Mouse (Mus musculus) stomach, embryonic 15.5 days (tissue): Measurements from ENCODE around the gene Megf6. TPM values are rescaled to one million over a fixed set of nuclear protein-coding genes. Genes with fewer than 3 reads are reported as not detected.

ENCODE experiments used
- ATAC-seq: fragments of 200-750 bp; cut with Nextera tagmentation; 2 replicates; pipeline ENCODE4 v1.8.0; 2017; ENCODE audit warnings: low read depth, moderate number of reproducible peaks, moderate TSS enrichment; ENCODE audit not compliant: insufficient read depth, low FRiP score
- H3K27ac ChIP-seq: fragments of 300-500 bp; sonication (generic); 2 replicates; pipeline ENCODE4 v1.5.1; 2015; ENCODE audit warnings: mild to moderate bottlenecking, inconsistent platforms
- H3K27me3 ChIP-seq: fragments of 300-500 bp; sonication (generic); replicated peaks from 2 replicates; pipeline ENCODE4 v1.6.1; 2015; ENCODE audit warnings: inconsistent platforms
- H3K36me3 ChIP-seq: fragments of 300-500 bp; sonication (generic); 2 replicates; pipeline ENCODE4 v1.6.1; 2015; ENCODE audit warnings: inconsistent platforms
- H3K4me1 ChIP-seq: fragments of 300-500 bp; sonication (generic); 2 replicates; pipeline ENCODE4 v1.6.1; 2015; ENCODE audit warnings: inconsistent platforms
- H3K4me2 ChIP-seq: fragments of 300-500 bp; sonication (generic); 2 replicates; pipeline ENCODE4 v1.6.1; 2015; ENCODE audit warnings: mild to moderate bottlenecking, inconsistent platforms
- H3K4me3 ChIP-seq: fragments of 300-500 bp; sonication (generic); replicated peaks from 2 replicates; pipeline ENCODE4 v1.5.1; 2015; ENCODE audit warnings: inconsistent platforms
- H3K9ac ChIP-seq: fragments of 300-500 bp; sonication (generic); 2 replicates; pipeline ENCODE4 v1.6.1; 2015; ENCODE audit warnings: inconsistent platforms
- H3K9me3 ChIP-seq: fragments of 300-500 bp; sonication (generic); 2 replicates; pipeline ENCODE4 v1.6.1; 2016; ENCODE audit warnings: inconsistent platforms
- WGBS: fragments of 180-500 bp; shearing (Covaris S2); methylation state at CpG from one replicate; pipeline ENCODE4 v1.1.7; 2015; 5-methylcytosine and 5-hydroxymethylcytosine counted together
- polyA plus RNA-seq: library from polyadenylated mRNA; unstranded; fragments of >200 nt; fragmentation: Nextera tagmentation; extraction: Ambion mirVana; gene quantifications from 2 replicates; pipeline ENCODE4 v1.2.1, GENCODE M21; 2015

The Megf6 gene
- 19.9 and 20.9 TPM in 2 replicates for polyA plus RNA-seq

- Histone ChIP-seq H3K4me3 (peak within 1 kb of the TSS; percentile 44), H3K4me2 (peak within 1 kb of the TSS; percentile 92), H3K9ac (peak within 1 kb of the TSS; percentile 20; the same call in 1 of the 2 replicates), H3K4me1 (peaks cover 20% of the 10 kb centered on the region), H3K9me3 (no peaks in the 10 kb centered on the region), H3K27ac (0 out of 2 replicates have a peak within 1 kb of the TSS, but pooled peaks have one; percentile 7), H3K27me3 (peaks cover 50% of the 10 kb centered on the region), H3K36me3 (no peaks in the 10 kb centered on the region)
- ATAC-seq: peak; percentile 49
- WGBS: under 1% methylated on average over 49 of the region's 61 CpGs
Measured at GRCm38 (mm10) chr4:154170506-154171150, at the start of gene Megf6. Megf6 (plus strand) TSS chr4:154170730.

- Histone ChIP-seq H3K27me3 (no peaks in the 10 kb centered on the region), H3K27ac (no peak overlapping the region), H3K9me3 (no peaks in the 10 kb centered on the region), H3K36me3 (no peaks in the 10 kb centered on the region), H3K4me2 (no peak overlapping the region), H3K4me3 (no peak overlapping the region), H3K4me1 (peaks cover 11% of the 10 kb centered on the region; the same call in 1 of the 2 replicates), H3K9ac (no peak overlapping the region)
- peak; percentile 77; the same call in 1 of the 2 replicates for ATAC-seq
- WGBS: 70% methylated on average over 11 of the region's 11 CpGs
Measured at GRCm38 (mm10) chr4:154121800-154122199, 48.7 kb upstream of the Megf6 start.

GRCm38 (mm10) chr4:154122374-154122773 is 48.2 kb upstream of the Megf6 start:
- Histone ChIP-seq H3K9ac (no peak overlapping the region), H3K4me1 (peaks cover 11% of the 10 kb centered on the region; the same call in 1 of the 2 replicates), H3K27ac (no peak overlapping the region), H3K36me3 (no peaks in the 10 kb centered on the region), H3K27me3 (no peaks in the 10 kb centered on the region), H3K4me3 (no peak overlapping the region), H3K4me2 (no peak overlapping the region), H3K9me3 (no peaks in the 10 kb centered on the region)
- ATAC-seq: no peak
- 73% methylated on average over 7 of the region's 7 CpGs for WGBS

- no peak overlapping the region for H3K9ac ChIP-seq
- H3K36me3 ChIP-seq: no peaks in the 10 kb centered on the region
- WGBS: 61% methylated on average over 6 of the region's 6 CpGs
Measured at GRCm38 (mm10) chr4:154123553-154123952, 47.0 kb upstream of the Megf6 start.

GRCm38 (mm10) chr4:154125202-154125601 is 45.3 kb upstream of the Megf6 start:
- Histone ChIP-seq H3K9ac (no peak overlapping the region), H3K27me3 (no peaks in the 10 kb centered on the region), H3K4me3 (no peak overlapping the region), H3K4me1 (no peaks in the 10 kb centered on the region), H3K36me3 (no peaks in the 10 kb centered on the region), H3K9me3 (no peaks in the 10 kb centered on the region), H3K4me2 (no peak overlapping the region), H3K27ac (no peak overlapping the region)
- 72% methylated on average over 5 of the region's 5 CpGs for WGBS
- no peak for ATAC-seq

More at GRCm38 (mm10) chr4:154123553-154123952, 47.0 kb upstream of the Megf6 start:
- Histone ChIP-seq H3K4me2 (no peak overlapping the region), H3K9me3 (no peaks in the 10 kb centered on the region), H3K27me3 (no peaks in the 10 kb centered on the region), H3K27ac (no peak overlapping the region), H3K4me1 (peaks cover 5% of the 10 kb centered on the region; the same call in 1 of the 2 replicates), H3K4me3 (no peak overlapping the region)
- no peak for ATAC-seq

- Histone ChIP-seq H3K4me1 (no peaks in the 10 kb centered on the region), H3K9me3 (no peaks in the 10 kb centered on the region), H3K36me3 (no peaks in the 10 kb centered on the region), H3K4me2 (no peak overlapping the region), H3K9ac (no peak overlapping the region), H3K4me3 (no peak overlapping the region), H3K27ac (no peak overlapping the region), H3K27me3 (no peaks in the 10 kb centered on the region)
- WGBS: 59% methylated on average over 3 of the region's 3 CpGs
- ATAC-seq: no peak
Measured at GRCm38 (mm10) chr4:154127273-154127672, 43.3 kb upstream of the Megf6 start.

- ATAC-seq: no peak
- Histone ChIP-seq H3K4me3 (no peak overlapping the region), H3K9me3 (no peaks in the 10 kb centered on the region), H3K36me3 (no peaks in the 10 kb centered on the region), H3K27ac (no peak overlapping the region), H3K27me3 (no peaks in the 10 kb centered on the region), H3K9ac (no peak overlapping the region), H3K4me1 (no peaks in the 10 kb centered on the region), H3K4me2 (no peak overlapping the region)
Measured at GRCm38 (mm10) chr4:154129950-154130349, 40.6 kb upstream of the Megf6 start.

GRCm38 (mm10) chr4:154131894-154132293 is 38.6 kb upstream of the Megf6 start:
- ATAC-seq: no peak
- Histone ChIP-seq H3K4me2 (no peak overlapping the region), H3K4me3 (no peak overlapping the region), H3K4me1 (no peaks in the 10 kb centered on the region), H3K27ac (no peak overlapping the region), H3K36me3 (no peaks in the 10 kb centered on the region), H3K27me3 (no peaks in the 10 kb centered on the region), H3K9ac (no peak overlapping the region), H3K9me3 (no peaks in the 10 kb centered on the region)
- WGBS: 74% methylated on average over 4 of the region's 4 CpGs

- no peak overlapping the region for H3K4me2 ChIP-seq
- H3K27ac ChIP-seq: no peak overlapping the region
- ATAC-seq: no peak
- no peaks in the 10 kb centered on the region for H3K36me3 ChIP-seq
- peaks cover 6% of the 10 kb centered on the region for H3K4me1 ChIP-seq
- no peaks in the 10 kb centered on the region for H3K9me3 ChIP-seq
- peaks cover 26% of the 10 kb centered on the region for H3K27me3 ChIP-seq
- H3K4me3 ChIP-seq: no peak overlapping the region
- no peak overlapping the region for H3K9ac ChIP-seq
- 57% methylated on average over 4 of the region's 4 CpGs for WGBS
Measured at GRCm38 (mm10) chr4:154134803-154135202, 35.7 kb upstream of the Megf6 start.

- ATAC-seq: no peak
- Histone ChIP-seq H3K4me2 (no peak overlapping the region), H3K4me1 (peaks cover 23% of the 10 kb centered on the region), H3K9ac (no peak overlapping the region), H3K4me3 (no peak overlapping the region), H3K27me3 (peaks cover 45% of the 10 kb centered on the region), H3K9me3 (no peaks in the 10 kb centered on the region), H3K27ac (no peak overlapping the region), H3K36me3 (no peaks in the 10 kb centered on the region)
- WGBS: 61% methylated on average over 5 of the region's 5 CpGs
Measured at GRCm38 (mm10) chr4:154137139-154137538, 33.4 kb upstream of the Megf6 start.

GRCm38 (mm10) chr4:154139671-154140181 is 30.8 kb upstream of the Megf6 start:
- ATAC-seq: no peak
- H3K9ac ChIP-seq: peak overlapping the region; percentile 19; the same call in 1 of the 2 replicates
- WGBS: under 1% methylated on average over 52 of the region's 59 CpGs
- H3K4me2 ChIP-seq: peak overlapping the region; percentile 96
- H3K4me3 ChIP-seq: peak overlapping the region; percentile 49
- no peaks in the 10 kb centered on the region for H3K36me3 ChIP-seq
- H3K9me3 ChIP-seq: no peaks in the 10 kb centered on the region
- peaks cover 45% of the 10 kb centered on the region for H3K27me3 ChIP-seq
- no peak overlapping the region for H3K27ac ChIP-seq
- peaks cover 31% of the 10 kb centered on the region for H3K4me1 ChIP-seq

- no peak for ATAC-seq
Measured at GRCm38 (mm10) chr4:154140182-154140212, 30.5 kb upstream of the Megf6 start, which contains the start of gene Trp73. Trp73 (minus strand) TSS chr4:154140208.

More at GRCm38 (mm10) chr4:154140182-154140212, 30.5 kb upstream of the Megf6 start, which contains the start of gene Trp73:
- H3K27me3 ChIP-seq: peaks cover 45% of the 10 kb centered on the region
- H3K9ac ChIP-seq: peak within 1 kb of the TSS; percentile 19; the same call in 1 of the 2 replicates
- peak within 1 kb of the TSS; percentile 96 for H3K4me2 ChIP-seq
- H3K36me3 ChIP-seq: no peaks in the 10 kb centered on the region
- WGBS: 0% methylated on average over 3 of the region's 4 CpGs
- no peaks in the 10 kb centered on the region for H3K9me3 ChIP-seq
- H3K27ac ChIP-seq: no peak within 1 kb of the TSS
- H3K4me3 ChIP-seq: peak within 1 kb of the TSS; percentile 49
- H3K4me1 ChIP-seq: peaks cover 31% of the 10 kb centered on the region
